Mouse (Mus musculus): Measurements from ENCODE around the gene Tjp2.

- no peak for TF ChIP-seq CTCF (IDR thresholded peaks at IDR 0.05; ENCODE audit: control insufficient read depth, insufficient read depth, low read length)
- TF ChIP-seq POLR2A (IDR thresholded peaks at IDR 0.05; ENCODE audit: borderline replicate concordance, control insufficient read depth, low read depth, low read length) = no peak
Measured at GRCm38 (mm10) chr19:24063585-24063984, 161.2 kb downstream of the Tjp2 start.

Data from bone marrow, adult 2 months (tissue).